In the genomic region with DNA sequence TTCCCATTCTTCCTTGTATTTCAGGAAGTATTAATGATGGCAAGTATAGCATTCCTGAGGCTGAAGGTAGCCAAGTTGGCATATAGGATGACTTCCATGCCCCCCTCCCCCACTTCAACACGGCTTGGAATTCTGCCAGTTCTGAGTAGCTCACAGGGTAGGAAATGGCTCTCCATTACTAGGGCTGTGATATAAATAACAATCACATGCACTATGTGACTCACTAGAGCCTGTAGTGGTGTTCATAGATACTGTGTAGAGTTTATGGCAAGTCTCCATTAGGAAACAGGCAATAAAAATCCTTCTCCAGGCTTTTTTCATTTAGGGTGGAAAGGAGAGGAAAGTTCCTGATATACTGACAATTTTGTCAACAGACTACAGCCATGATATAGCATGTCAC, we compare ENCODE assay signal across 15 mouse cellular contexts.
"Had no signal": no experiment of that assay in that cellular context is flagged by ENCODE, and none has a peak within 500 bp of the region (broad histone marks: within the 10 kb centered on the region; RNA-seq: fewer than 3 reads in every experiment).

No protein-coding gene starts in this region.

- H3K27ac ChIP-seq: kidney, embryonic 15.5 days; limb, embryonic 13.5 days; liver, embryonic 14.5 days; midbrain, embryonic 10.5 days; neural tube, embryonic 15.5 days had no signal

- H3K9ac ChIP-seq: kidney, embryonic 15.5 days; limb, embryonic 13.5 days; liver, embryonic 14.5 days; neural tube, embryonic 15.5 days had no signal

- H3K4me3 ChIP-seq: kidney, embryonic 15.5 days; limb, embryonic 13.5 days; midbrain, embryonic 10.5 days; myocyte; neural tube, embryonic 15.5 days had no signal

- H3K4me2 ChIP-seq: kidney, embryonic 15.5 days; limb, embryonic 13.5 days; neural tube, embryonic 15.5 days had no signal

- DNase-seq: kidney, postnatal 14 days; left cerebral cortex, postnatal 4 days; lung, adult 18-20 months; midbrain, embryonic 14.5 days; retina, postnatal 1 day; right cerebral cortex, postnatal 4 days; spleen, adult 18-20 months; thymus, adult 18-20 months; thymus, postnatal 14 days had no signal

- H3K36me3 ChIP-seq: kidney, embryonic 15.5 days; limb, embryonic 13.5 days; midbrain, embryonic 10.5 days; neural tube, embryonic 15.5 days had no signal

- H3K9me3 ChIP-seq: kidney, embryonic 15.5 days; limb, embryonic 13.5 days; midbrain, embryonic 10.5 days; neural tube, embryonic 15.5 days had no signal

- H3K4me1 ChIP-seq: kidney, embryonic 15.5 days; midbrain, embryonic 10.5 days; neural tube, embryonic 15.5 days had no signal

- H3K27me3 ChIP-seq: kidney, embryonic 15.5 days; limb, embryonic 13.5 days; neural tube, embryonic 15.5 days had no signal
